ENCODE assay signal across 8 mouse cellular contexts in the genomic region with DNA sequence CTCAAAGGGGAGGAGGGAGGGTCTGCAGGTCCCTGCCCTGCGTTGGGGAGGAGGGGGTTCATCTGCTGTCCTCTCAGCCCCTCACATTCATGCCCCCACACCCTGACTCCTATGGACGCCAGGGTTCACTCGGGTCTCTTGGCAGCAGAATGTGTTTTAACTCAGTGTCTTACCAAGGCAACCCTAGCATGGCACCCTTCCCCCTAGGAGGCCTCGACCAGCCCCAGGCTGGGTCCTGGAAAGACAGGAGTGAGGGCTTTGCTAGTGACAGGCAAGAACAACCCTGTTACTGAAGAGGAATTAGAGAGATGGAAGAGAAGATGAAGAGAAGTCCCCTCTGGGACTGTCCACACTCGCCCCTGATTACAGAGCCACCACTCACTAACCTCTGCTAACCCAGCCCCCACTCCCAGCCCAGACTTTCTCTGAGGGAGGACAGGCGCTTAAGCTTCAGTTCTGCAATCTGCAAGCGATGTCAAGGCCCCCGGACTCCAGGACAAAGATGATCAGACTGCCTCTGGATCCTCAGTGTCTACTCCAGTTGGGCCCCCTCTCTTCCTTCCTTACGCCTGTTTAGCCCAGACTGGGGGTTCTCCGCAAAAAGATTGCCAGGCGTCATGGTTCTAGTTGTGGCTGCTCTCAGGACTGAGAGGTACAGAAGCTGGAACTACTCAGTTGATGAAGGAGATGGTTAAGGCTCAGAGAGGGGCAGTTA. TPM values are rescaled to one million over a fixed set of nuclear protein-coding genes. Genes with fewer than 3 reads are reported as not detected.
DNase-seq lines count a peak whose midpoint lies in the region; ATAC-seq and TF ChIP-seq lines count a peak whose summit lies in the region.

No protein-coding gene starts in this region.

- peak overlapping the region; percentile 42; the same call in 1 of the 2 replicates for H3K9ac ChIP-seq in intestine, postnatal 0 days (ENCODE audit: low read depth, low read length)

- H3K36me3 ChIP-seq in erythroblast, embryonic 14.5 days (ENCODE audit: control insufficient read depth), result no peaks in the 10 kb centered on the region
- H3K36me3 ChIP-seq in intestine, postnatal 0 days (ENCODE audit: control insufficient read depth, insufficient read depth), result no peaks in the 10 kb centered on the region
- H3K36me3 ChIP-seq in small intestine, adult 2 months (ENCODE audit: control insufficient read depth, insufficient read depth, low read length), result no peaks in the 10 kb centered on the region

- peak overlapping the region; percentile 84 for H3K4me3 ChIP-seq in erythroblast, embryonic 14.5 days (replicated peaks)
- peak overlapping the region; percentile 88 for H3K4me3 ChIP-seq in intestine, postnatal 0 days (ENCODE audit: low read depth, low read length)
- H3K4me3 ChIP-seq in small intestine, adult 2 months (ENCODE audit: low read depth, low read length), result peak overlapping the region; percentile 78

- 57% methylated on average over 11 of the region's 11 CpGs for WGBS in intestine, postnatal 0 days
- WGBS in small intestine, adult 2 months, result 61% methylated on average over 11 of the region's 11 CpGs

- H3K27ac ChIP-seq in intestine, postnatal 0 days (ENCODE audit: low read depth, low read length), result no peak overlapping the region
- H3K27ac ChIP-seq in small intestine, adult 2 months (ENCODE audit: insufficient read depth, low read depth, low read length), result no peak overlapping the region

- H3K9me3 ChIP-seq in erythroblast, embryonic 14.5 days (ENCODE audit: control insufficient read depth, low read length), result no peaks in the 10 kb centered on the region
- H3K9me3 ChIP-seq in intestine, postnatal 0 days (ENCODE audit: control insufficient read depth), result no peaks in the 10 kb centered on the region

- ATAC-seq in erythroblast, adult 5-6 weeks (replicated peaks; ENCODE audit: low FRiP score, poor library complexity, severe bottlenecking), result no peak
- no peak for ATAC-seq in intestine, postnatal 0 days
- ATAC-seq in activated CD4-positive, CD25-positive, alpha-beta regulatory T cell, adult 4 months, result no peak
- no peak for ATAC-seq in monocyte, adult 5-6 weeks (replicated peaks; ENCODE audit: insufficient number of reproducible peaks, low FRiP score, low TSS enrichment, poor library complexity, severe bottlenecking)

- no peak for TF ChIP-seq POLR2A in small intestine, adult 2 months (IDR thresholded peaks at IDR 0.05; ENCODE audit: low read depth, low read length)

- DNase-seq in thymus, postnatal 14 days, result peak; percentile 17
- DNase-seq in thymus, postnatal 25 days, result no peak

- TF ChIP-seq CTCF in intestine, postnatal 0 days (IDR thresholded peaks at IDR 0.05; ENCODE audit: low read depth), result no peak
- TF ChIP-seq CTCF in small intestine, adult 2 months (IDR thresholded peaks at IDR 0.05; ENCODE audit: extremely low read depth, insufficient read length, insufficient replicate concordance, low read depth, low read length), result no peak

- H3K4me2 ChIP-seq in intestine, postnatal 0 days (replicated peaks; ENCODE audit: low read depth), result peak overlapping the region; percentile 94

- peaks cover 21% of the 10 kb centered on the region for H3K27me3 ChIP-seq in erythroblast, embryonic 14.5 days (ENCODE audit: control insufficient read depth)
- peaks cover 5% of the 10 kb centered on the region; the same call in 1 of the 2 replicates for H3K27me3 ChIP-seq in intestine, postnatal 0 days (replicated peaks; ENCODE audit: control insufficient read depth, insufficient read depth, low read length)
- H3K27me3 ChIP-seq in small intestine, adult 2 months (ENCODE audit: control insufficient read depth, insufficient read depth, low read length), result no peaks in the 10 kb centered on the region

- H3K4me1 ChIP-seq in erythroblast, embryonic 14.5 days (ENCODE audit: control insufficient read depth), result peaks cover 24% of the 10 kb centered on the region
- peaks cover 3% of the 10 kb centered on the region; the same call in 1 of the 2 replicates for H3K4me1 ChIP-seq in intestine, postnatal 0 days (replicated peaks; ENCODE audit: control insufficient read depth, insufficient read depth, low read length)
- peaks cover 28% of the 10 kb centered on the region for H3K4me1 ChIP-seq in small intestine, adult 2 months (ENCODE audit: control insufficient read depth, insufficient read depth, insufficient read length, low read length)

RNA-seq across cellular contexts. Expression of a gene that starts 0.7 kb away (rescaled TPM):
- 0.02 TPM in 1 of 2 replicates, not detected in the other for polyA plus RNA-seq in erythroblast, embryonic 14.5 days (2012)
- total RNA-seq in erythroblast, adult 5-6 weeks (2015; ENCODE audit: low replicate concordance), result 0.38 TPM in 1 of 2 replicates, not detected in the other
- total RNA-seq in erythroblast, adult 5-6 weeks (2017; ENCODE audit: low replicate concordance), result 0.26 and 0.28 TPM in 2 replicates
- polyA plus RNA-seq in intestine, postnatal 0 days (2015; fragmentation: Nextera tagmentation; extraction: Ambion mirVana), result 0.41 and 0.48 TPM in 2 replicates
- 2.9 and 14.6 TPM in 2 replicates for polyA plus RNA-seq in small intestine, adult 2 months (2012; rRNA removed)
- polyA plus RNA-seq in activated CD4-positive, CD25-positive, alpha-beta regulatory T cell, adult 4 months (2017; shearing (Covaris generic)), result 1 to 10 TPM; 1.0 to 1.5 TPM
- total RNA-seq in monocyte, adult 5-6 weeks (2017), result 1.9 to 8.0 TPM (median 5.7 TPM) in 3 replicates

RNA-seq across cellular contexts. Expression of a gene that starts 1.0 kb away (rescaled TPM):
- polyA plus RNA-seq in erythroblast, embryonic 14.5 days (2012), result not detected in 2 replicates
- total RNA-seq in erythroblast, adult 5-6 weeks (2015; ENCODE audit: low replicate concordance), result 0.42 TPM in 1 of 2 replicates, not detected in the other
- 0.14 and 0.43 TPM in 2 replicates for total RNA-seq in erythroblast, adult 5-6 weeks (2017; ENCODE audit: low replicate concordance)
- 1.4 TPM in 2 replicates for polyA plus RNA-seq in intestine, postnatal 0 days (2015; fragmentation: Nextera tagmentation; extraction: Ambion mirVana)
- polyA plus RNA-seq in small intestine, adult 2 months (2012; rRNA removed), result 2.8 and 7.3 TPM in 2 replicates
- polyA plus RNA-seq in activated CD4-positive, CD25-positive, alpha-beta regulatory T cell, adult 4 months (2017; shearing (Covaris generic)), result under 1 TPM; 0.25 to 0.66 TPM
- total RNA-seq in monocyte, adult 5-6 weeks (2017), result 1.2 to 4.0 TPM (median 2.2 TPM) in 3 replicates

RNA-seq across cellular contexts. Expression of a gene that starts 40.3 kb away (rescaled TPM):
- 0.06 and 0.10 TPM in 2 replicates for polyA plus RNA-seq in erythroblast, embryonic 14.5 days (2012)
- total RNA-seq in erythroblast, adult 5-6 weeks (2015; ENCODE audit: low replicate concordance), result 9.4 and 25.7 TPM in 2 replicates
- 2.9 and 10.2 TPM in 2 replicates for total RNA-seq in erythroblast, adult 5-6 weeks (2017; ENCODE audit: low replicate concordance)
- 14.5 and 15.7 TPM in 2 replicates for polyA plus RNA-seq in intestine, postnatal 0 days (2015; fragmentation: Nextera tagmentation; extraction: Ambion mirVana)
- polyA plus RNA-seq in small intestine, adult 2 months (2012; rRNA removed), result 3.7 and 6.4 TPM in 2 replicates
- 10 to 100 TPM; 16.4 to 22.7 TPM for polyA plus RNA-seq in activated CD4-positive, CD25-positive, alpha-beta regulatory T cell, adult 4 months (2017; shearing (Covaris generic))
- total RNA-seq in monocyte, adult 5-6 weeks (2017), result 1.9 to 8.3 TPM (median 4.5 TPM) in 3 replicates
